Mouse (Mus musculus): ENCODE results near the gene Plxdc1.

Gene Plxdc1

DNA sequence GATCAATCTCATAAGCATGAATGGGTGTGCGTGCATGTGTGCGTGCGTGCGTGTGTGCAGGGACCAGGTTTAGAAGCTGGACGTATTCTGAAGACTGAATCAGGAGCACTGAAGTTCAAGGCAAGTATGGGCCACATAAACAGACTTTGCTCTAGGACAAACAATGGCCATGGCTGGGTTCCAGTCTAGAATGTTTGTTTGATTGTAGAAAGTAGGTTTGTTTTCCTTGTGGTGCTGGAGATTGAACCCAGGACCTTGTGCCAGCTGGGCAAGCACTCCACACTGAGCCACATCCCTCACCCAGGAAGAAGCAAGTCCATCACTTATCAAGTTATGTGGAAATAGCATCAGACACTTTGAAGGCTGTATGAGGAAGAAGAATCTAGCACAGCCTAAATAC is 29.9 kb upstream of the Plxdc1 start:
- DNase-seq (ENCODE audit: low spot score in 2 of 2) = no peak

DNA sequence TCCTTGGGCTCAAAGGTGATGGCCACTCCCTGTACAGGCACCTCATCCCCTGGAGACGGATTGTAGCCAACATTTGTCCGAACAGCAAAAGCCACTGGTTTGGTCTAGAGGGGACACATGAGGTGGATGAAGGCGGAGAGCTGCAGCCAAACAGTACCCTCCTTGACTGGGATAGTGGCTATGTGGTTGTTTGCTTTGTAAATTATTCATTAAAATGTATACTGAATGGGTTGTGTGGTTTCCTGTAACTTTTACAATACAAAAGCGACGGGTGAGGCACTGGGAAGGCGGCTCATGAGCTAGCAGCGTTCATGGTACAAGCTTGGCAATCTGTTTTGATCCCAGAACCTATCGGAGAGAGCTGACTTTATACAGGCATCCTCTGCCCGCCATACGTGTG is 26.6 kb upstream of the Plxdc1 start:
- no peak for DNase-seq (ENCODE audit: low spot score in 2 of 2)

DNA sequence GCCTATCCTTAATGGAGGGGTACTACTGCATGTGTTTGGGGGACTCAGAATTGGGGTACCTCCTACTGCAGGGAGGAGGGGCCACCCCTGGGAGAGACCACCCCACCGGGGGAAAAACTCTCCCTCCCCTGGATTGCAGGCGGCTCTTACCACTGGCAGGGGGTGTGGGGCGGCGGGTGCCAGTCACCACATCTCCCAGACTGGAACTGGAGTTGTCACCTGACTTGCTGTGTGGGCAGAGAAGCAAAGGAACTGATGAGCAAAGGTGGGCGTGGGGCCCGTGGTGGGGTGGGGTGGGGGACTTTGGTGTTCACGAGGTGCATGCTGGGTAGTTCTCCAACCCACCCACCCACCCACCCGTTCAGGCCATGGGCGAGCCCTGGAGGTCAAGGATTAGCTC is 25.5 kb upstream of the Plxdc1 start:
- no peak for DNase-seq (ENCODE audit: low spot score in 2 of 2)

DNA sequence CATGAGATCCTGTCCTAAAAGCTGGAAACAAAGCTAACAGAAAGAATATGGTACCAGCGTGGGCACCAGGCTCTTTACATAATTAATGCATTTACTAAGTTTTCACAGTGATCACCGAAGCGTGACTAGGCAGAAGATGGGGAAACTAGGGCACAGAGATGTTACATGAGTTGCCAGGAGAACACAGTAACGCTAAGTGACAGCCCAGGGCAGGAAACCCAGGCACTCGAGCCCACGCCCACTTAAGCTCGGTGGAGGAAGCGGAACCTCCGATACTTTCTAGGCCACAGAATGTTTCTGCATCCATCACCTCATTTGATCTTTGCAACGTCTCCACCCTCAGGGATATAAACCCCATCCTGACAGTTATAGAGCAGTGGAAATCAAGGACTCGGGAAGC is 21.8 kb upstream of the Plxdc1 start:
- no peak for DNase-seq (ENCODE audit: low spot score in 2 of 2)

DNA sequence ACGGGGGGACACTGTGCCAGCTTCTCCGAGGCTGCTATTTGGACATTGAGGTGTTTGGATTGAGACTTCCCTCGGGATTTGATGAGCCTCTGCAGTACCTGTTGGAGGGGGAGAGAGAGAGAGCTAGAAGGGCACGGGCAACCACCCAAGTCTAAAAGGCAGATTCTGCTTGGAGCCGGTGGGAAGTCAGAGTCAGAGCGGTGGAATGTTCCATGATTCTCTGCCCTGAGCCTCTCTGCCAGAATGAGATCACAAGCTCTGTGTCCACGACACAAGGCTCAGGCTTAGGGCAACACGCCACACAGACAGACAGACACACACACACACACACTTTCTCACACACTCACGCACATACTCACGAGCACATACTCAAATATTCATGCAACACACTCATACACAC is 19.4 kb upstream of the Plxdc1 start:
- DNase-seq (ENCODE audit: low spot score in 2 of 2) = no peak

DNA sequence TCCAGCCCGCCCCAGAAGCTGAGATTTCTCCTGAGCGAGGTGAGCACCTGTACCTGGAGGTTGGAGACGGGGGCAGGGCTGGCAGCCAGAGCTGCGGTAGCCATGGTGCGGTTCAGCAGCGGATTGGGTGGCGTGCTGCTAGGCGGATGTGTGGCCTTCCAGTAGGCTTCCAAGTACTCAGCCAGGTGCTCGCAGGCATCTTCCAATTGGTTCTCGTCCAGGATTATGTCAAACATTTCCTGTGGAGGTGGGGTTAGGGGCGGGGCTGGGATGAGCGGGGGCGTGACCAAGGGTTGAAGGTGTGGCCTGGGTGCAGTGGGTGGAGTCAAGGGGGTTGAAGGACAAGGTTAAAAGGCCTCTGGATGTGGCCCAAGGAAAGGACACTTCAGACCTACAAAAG is 18.8 kb upstream of the Plxdc1 start:
- no peak for DNase-seq (ENCODE audit: low spot score in 2 of 2)

DNA sequence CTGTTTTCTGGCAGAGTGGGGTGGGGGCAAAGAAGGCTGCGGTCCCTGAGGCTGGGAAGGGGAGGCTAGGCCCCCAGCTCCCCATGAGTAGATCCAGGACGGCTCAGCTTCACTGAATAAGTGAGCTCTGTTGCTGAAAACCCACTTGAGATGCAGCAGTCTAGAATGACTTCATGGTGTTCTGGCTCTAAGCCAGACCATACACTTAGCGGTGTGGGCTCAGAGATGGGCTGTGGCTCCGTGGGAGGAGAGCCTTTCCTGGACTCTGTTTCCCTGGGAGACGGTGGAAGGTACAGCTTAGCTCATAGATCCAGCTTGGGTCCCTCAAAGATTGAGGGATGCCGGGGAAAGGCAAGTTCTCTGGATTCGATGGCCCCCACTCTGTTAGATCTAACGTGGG is 17.9 kb upstream of the Plxdc1 start:
- no peak for DNase-seq (ENCODE audit: low spot score in 2 of 2)

DNA sequence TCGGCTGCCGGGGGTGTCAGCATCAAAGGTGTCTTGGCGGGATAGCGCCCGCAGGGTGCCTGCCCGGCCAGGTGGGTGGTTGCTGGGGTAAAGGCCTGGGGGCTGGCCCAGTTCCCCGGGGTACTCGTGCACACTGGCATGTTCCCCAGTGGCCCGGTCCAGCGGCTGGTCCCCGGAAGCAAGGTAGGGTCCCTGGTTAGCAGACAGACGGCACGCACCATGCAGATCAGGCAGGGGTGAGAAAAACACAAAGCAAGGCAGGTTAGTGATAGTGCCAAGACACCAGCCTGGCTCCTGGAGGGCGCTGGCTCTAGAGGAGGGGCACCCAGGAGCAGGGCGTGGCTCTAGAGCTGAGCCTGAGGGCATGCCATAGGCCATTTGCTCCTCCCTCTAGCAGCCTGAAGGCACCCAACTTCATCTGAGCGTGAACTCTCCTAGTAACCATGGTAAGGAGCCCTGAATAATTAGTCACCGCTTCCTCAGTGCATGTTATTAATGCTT is 17.0 kb upstream of the Plxdc1 start:
- DNase-seq (ENCODE audit: low spot score in 2 of 2) = no peak

DNA sequence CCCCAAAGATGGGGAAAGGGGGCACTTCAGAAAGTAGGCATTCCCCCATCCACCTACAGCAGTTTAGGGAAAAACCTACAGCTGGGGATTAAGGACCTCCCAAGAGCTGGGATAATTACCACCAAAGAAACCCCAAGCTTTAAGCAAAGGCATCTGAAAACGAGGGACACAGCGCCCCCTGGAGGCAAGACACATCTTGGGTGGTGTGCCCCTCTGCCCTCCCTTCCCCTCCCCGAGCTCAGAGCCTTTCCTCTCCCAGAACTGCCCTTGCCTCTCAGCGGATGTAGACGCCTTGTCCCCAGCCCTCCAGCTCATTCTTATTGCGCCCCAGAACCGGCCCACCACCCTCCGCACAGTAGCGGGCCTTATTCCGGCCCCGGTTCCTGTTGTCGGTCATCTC is 16.4 kb upstream of the Plxdc1 start:
- DNase-seq (ENCODE audit: low spot score in 2 of 2) = peak; percentile 78 to 88

DNA sequence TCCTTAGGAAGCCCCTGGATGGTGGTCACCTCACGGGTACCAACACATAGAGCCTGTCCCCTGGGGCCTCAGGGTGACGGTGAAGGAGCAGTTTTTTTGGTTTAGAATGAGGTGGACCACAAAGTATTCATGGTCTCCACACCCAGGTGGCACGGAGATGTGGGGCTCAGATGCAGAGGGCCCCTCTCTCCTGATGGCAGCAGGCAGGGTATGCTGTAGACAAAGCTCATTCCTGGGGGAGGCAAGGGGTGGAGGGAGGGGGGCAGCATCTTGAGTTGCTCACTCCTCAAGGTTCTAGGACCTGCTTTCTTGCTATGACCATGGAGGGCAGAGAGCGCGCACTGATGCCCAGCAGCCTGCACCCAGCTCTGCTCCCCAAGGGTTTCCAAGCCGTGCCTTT is 15.7 kb upstream of the Plxdc1 start:
- no peak for DNase-seq (ENCODE audit: low spot score in 2 of 2)

DNA sequence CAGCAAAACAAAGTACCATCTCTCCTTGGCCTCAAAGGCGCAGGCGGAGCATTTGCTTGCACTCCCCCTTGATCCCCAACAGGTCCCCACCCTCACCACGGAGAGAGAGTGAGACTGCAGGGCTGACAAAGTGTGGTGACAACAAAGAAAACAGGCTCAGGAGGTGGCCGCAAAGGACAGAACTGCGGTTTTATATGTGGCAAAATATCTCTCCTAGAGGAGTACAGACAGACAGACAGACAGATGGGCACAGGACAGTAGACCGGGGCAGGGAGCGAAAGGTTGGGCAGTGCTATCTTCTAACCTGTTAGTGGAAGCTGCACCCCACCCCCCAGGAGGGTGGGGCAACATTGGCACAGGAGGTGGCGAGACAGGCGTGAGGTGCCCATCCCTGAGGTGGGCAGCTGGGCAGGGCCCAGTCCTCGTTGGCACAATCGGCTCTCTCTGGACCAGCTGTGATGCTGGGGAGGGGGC is 15.1 kb upstream of the Plxdc1 start:
- no peak for DNase-seq (ENCODE audit: low spot score in 2 of 2)

DNA sequence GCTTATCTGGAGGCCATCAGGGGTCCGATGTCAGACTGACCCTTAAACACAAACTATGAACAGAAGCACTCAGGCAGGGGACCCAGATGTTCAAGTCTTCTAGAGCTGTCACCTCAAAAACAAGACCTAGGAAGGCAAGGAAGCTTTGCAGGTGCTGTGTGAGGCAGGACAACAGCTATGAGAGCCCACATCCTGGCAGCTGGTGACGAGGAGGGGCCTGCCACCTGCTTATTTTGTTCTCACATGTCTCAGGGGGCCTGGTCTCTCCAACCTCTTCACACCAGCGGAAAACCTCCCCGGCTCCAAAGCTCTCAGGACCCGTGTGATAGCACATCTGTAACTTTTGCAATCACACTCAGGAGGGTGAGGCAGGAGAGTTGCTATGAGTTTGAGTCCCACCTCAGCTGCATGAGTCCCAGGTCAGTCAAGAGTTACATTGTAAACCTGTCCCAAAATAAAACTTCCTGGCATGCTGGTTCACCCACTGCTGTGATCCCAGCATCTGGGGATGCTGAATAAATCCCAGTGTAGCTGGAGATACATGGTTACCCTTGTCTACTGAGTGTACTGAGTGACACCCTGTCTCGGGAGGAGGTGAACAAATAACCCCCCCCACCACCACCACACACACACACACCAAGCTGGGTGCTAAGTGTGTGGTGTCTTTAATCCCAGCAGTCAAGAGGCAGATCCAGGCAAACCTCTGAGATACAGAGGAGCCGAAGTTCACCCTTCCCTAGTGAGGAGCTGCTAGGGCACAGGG is 14.3 kb upstream of the Plxdc1 start:
- peak; percentile 49 to 60 for DNase-seq (ENCODE audit: low spot score in 2 of 2)

DNA sequence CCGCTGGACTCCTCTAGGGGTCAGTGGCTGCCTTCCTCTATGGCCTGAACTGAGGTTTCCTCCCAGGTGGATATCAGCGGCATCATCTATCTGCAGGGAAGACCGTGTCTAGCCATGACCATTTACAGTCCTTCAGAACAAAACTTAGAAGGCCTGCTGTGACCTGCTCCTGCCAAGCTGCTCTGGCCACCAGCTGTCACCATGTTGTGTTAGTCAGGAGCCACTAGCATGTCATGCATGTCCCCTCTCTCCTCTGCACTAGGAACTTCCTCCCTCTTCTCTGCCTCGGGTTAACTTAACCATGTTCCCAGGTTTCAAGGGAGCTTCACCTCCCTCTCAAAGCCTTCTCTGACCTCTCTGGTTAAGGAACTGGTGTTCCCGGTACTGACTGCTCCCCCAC is 13.5 kb upstream of the Plxdc1 start:
- DNase-seq (ENCODE audit: low spot score in 2 of 2) = no peak

DNA sequence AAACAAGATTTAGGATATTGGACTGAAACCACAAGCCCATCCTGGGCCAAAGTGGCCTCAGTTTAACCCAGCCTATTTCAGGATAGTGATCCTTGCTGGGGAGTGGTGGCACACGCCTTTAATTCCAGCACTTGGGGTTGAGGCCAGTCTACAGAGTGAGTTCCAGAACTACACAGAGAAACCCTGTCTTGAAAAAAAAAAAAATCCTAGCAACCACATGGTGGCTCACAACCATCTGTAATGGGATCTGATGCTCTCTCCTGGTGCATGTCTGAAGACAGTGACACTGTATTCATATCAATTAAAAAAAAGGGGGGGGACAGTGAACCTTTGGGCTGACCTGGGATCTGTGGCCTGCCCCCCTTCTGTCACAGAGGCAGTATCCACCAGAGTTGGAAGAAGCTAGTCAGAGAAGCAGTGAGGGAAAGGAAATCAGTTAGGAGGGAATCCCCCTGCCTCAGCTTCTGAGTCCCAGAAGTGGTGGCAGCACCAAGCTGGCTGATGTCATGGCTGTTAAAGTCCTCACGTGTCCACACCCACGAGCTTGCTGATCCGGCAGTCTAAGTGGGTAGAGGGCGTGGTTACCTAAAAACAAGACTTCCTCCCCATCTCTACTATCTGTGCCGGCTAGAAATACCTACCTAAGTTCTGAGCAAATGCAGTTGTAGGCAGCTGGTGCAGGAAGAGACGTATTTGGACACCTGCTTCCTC is 12.8 kb upstream of the Plxdc1 start:
- no peak for DNase-seq (ENCODE audit: low spot score in 2 of 2)

DNA sequence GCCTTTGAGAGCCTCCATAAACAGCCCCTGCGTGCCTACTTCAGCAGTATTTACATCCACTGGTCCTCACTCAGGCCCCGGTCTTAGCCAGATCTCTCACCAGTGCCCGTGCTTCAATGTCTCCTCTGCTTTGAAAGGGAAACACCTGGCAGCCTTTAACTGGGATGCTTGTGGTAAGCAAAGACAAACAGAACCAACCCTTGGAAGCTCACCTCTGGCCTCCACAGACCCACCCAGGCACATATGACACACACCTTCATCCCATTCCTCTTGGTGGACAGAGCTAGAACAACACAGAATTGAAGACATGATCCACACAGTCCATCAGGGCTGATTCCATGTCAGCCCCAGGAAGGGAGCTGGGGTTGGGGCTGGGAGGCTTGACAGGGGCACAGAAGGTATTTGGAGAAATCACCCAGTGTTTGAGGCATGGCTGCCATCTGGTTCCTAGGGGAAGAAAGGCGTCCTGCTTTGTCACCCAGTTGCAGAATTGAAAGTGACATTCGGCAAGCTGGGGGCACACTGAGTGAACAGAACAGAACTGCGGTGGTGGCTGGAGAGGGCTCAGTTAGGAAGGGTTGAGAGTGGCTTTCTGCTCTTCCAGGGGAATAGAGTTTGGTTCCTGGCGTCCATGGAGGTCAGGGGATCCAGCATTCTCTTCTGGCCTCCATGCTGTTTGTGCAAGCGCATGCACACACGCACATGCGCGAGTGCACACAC is 12.0 kb upstream of the Plxdc1 start:
- DNase-seq (ENCODE audit: low spot score in 2 of 2) = no peak

DNA sequence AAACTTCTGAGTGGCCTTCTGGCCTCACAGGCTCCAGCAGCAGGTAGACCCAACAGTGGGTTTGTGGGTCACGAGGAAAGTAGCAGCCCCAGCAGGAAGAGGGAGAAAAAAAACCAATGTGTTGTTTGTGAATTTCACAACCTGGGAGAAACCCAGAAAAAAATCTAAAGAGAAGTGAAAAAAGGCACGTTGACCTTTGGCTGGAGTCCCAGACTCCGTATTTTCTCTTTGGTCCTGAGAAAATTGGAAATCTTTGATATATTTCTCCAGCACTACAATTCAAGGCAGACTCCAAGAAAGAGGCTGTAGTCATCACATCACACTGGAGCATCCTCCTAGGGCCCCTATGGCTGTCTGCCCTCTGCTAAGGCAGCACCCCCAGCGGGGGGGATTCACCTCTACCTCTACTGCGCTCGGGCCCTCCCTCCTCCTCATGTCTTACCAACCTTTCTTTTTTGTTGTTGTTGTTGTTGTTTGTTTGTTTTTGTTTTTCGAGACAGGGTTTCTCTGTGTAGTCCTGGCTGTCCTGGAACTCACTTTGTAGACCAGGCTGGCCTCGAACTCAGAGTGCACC is 11.2 kb upstream of the Plxdc1 start:
- no peak for DNase-seq (ENCODE audit: low spot score in 2 of 2)

DNA sequence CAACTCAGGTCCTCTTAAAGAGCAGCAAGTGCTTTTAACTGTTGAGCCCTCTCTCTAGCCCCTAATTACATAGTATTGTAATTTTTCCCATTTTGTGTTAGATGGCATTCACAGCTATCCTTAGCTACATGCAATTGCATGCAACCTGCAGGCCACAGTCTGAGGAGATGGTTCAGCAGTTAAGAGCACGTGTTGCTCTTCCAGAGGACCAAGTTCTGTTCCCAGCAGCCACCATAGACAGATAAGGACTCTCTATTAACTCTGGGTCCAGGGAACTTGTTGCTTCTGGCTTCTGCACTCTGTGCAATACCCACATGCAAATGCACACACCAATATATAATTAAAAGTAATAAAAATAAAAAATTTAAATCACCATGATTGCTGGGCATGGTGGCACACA is 10.4 kb upstream of the Plxdc1 start:
- no peak for DNase-seq (ENCODE audit: low spot score in 2 of 2)

DNA sequence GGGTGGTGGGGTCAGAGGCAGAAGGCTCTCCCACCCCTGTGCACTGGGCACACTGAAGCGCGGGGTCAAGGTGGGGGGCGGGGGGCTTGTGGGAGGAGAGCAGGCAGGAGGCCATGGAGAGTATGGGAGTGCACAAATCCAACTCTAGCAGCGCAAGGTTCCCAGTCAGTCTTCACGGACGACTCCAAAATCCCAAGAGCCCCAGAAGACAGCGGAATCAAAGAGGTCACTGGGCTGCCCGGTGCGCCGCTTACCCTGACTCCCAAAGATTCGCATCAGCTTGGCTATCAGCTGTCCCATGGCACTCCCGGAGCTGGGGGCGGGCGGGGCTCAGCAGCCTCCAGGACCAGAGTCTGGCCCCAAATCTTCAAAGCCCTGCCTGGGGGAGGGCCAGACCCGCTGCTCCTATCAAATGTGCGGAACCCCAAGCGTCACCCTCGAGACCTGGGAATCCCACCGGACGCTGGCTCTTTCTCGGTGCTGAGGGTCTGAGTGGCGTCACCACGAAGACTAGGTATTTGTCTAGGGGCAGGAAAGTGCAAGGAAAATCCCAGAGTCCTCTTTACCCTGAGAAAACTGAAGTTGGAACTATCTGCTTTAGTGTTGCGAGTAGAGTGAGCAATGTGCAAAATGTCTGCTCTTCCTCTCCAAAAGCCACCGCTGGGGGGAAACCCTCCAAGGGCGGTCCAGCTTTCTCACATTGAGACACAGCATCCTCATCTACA is 9.5 kb upstream of the Plxdc1 start, which contains the start of gene Arl5c:
TSS of gene Arl5c (minus strand) at position 618 of the 725 bp plus-strand sequence.
- DNase-seq (ENCODE audit: low spot score in 2 of 2) = peak; percentile 30 to 57

DNA sequence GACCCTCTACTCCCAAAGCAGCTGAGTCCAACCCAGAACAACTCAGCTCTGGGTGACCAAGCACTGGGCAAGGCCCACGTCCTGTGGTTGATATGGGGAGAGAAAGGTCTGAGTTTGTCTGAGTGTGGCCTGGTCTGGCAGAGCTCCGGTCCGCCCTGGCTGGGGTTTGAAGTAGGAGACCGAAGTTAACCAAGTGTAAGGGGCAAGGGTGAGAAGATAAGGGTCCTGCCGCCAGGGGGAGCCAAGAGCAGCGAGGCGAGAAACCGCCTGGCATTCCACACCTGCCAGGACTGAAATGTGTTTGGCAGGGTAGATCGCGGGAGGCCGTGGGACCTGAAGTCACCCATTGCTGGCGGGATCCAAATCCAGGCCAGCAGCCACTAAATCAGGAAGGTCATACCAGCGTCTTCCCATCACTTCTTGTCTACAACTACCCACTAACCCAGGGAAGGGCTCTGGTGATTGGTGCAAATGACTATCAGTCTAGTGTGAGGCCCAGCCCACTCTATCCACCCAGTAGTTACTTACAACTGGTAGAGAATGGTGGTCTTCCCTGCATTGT is 8.4 kb upstream of the Plxdc1 start:
- DNase-seq (ENCODE audit: low spot score in 2 of 2) = peak; percentile 76 to 87

DNA sequence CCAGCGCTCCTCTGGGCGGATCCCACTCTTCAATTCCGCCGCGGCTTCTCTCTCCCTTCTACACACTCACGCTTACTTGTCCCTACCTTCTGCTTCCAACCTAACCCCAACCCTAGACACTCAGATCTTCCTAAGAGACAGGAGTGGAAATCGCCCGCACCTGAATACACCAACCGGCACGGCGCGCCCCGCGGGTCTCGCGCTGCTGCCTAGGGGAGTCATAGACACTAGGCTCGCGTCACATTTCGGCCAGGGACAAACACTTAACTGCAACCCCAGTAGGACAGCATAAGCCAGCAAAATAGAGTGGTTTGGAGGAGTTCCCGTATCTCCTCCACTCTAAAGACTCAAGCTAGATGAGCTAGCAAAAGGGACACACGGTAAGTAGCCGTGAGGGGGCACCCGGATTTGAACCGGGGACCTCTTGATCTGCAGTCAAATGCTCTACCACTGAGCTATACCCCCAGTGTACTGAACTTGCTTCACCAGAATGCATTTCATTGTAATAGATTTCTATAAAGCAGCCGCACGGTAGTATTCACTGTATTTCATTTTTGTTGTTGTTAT is 2.4 kb upstream of the Plxdc1 start:
- DNase-seq (ENCODE audit: low spot score in 2 of 2) = peak; percentile 79 to 80
